11 mouse cellular contexts compared by ENCODE assay signal in genomic region chr19:38482406-38483181, GRCm38 (mm10). TPM values are rescaled to one million over a fixed set of nuclear protein-coding genes. Genes with fewer than 3 reads are reported as not detected.
DNase-seq lines count a peak whose midpoint lies in the region; ATAC-seq lines count a peak whose summit lies in the region.
"Had no signal": no experiment of that assay in that cellular context is flagged by ENCODE, and none has a peak within 500 bp of the region (broad histone marks: within the 10 kb centered on the region; RNA-seq: fewer than 3 reads in every experiment).

No protein-coding gene starts in this region.

- no peak overlapping the region; the same call in 1 of the 2 replicates for H3K27ac ChIP-seq in heart, embryonic 12.5 days (ENCODE audit: poor library complexity, severe bottlenecking)
- no peak overlapping the region for H3K27ac ChIP-seq in embryonic facial prominence, embryonic 10.5 days (replicated peaks)
- H3K27ac ChIP-seq in hindbrain, embryonic 14.5 days: no peak overlapping the region
- no peak overlapping the region for H3K27ac ChIP-seq in midbrain, embryonic 16.5 days (ENCODE audit: low read length)
- H3K27ac ChIP-seq: liver, embryonic 13.5 days had no signal

- H3K9ac ChIP-seq in heart, embryonic 12.5 days: peak overlapping the region; percentile 91
- H3K9ac ChIP-seq in hindbrain, embryonic 14.5 days: peak overlapping the region; percentile 29; the same call in 1 of the 2 replicates
- H3K9ac ChIP-seq in midbrain, embryonic 16.5 days (ENCODE audit: low read depth, low read length): 0 out of 2 replicates have a peak overlapping the region, but pooled peaks have one; percentile 21
- H3K9ac ChIP-seq: liver, embryonic 13.5 days had no signal

- 0 out of 2 replicates have a peak, but pooled peaks cover 4% of the 10 kb centered on the region for H3K27me3 ChIP-seq in heart, embryonic 12.5 days (replicated peaks)
- H3K27me3 ChIP-seq in embryonic facial prominence, embryonic 10.5 days (replicated peaks; ENCODE audit: low read depth, poor library complexity, severe bottlenecking): peaks cover 64% of the 10 kb centered on the region
- peaks cover 32% of the 10 kb centered on the region for H3K27me3 ChIP-seq in hindbrain, embryonic 14.5 days (ENCODE audit: control insufficient read depth, insufficient read depth, low read length)
- peaks cover 27% of the 10 kb centered on the region for H3K27me3 ChIP-seq in midbrain, embryonic 16.5 days (ENCODE audit: control insufficient read depth, insufficient read depth, low read depth, low read length)

- no peak for ATAC-seq in heart, embryonic 12.5 days (ENCODE audit: insufficient number of reproducible peaks, low FRiP score)
- ATAC-seq in hindbrain, embryonic 14.5 days (ENCODE audit: low FRiP score): no peak
- ATAC-seq in midbrain, embryonic 16.5 days: no peak
- ATAC-seq in granulocyte monocyte progenitor cell, adult 5-6 weeks (replicated peaks; ENCODE audit: poor library complexity, severe bottlenecking): no peak
- ATAC-seq in monocyte, adult 5-6 weeks (replicated peaks; ENCODE audit: insufficient number of reproducible peaks, low FRiP score, low TSS enrichment, poor library complexity, severe bottlenecking): no peak
- ATAC-seq: inflammation-experienced regulatory T-cells, adult 6 months had no signal

- peak overlapping the region; percentile 93 for H3K4me2 ChIP-seq in heart, embryonic 12.5 days
- H3K4me2 ChIP-seq in hindbrain, embryonic 14.5 days (replicated peaks): peak overlapping the region; percentile 99
- peak overlapping the region; percentile 98 for H3K4me2 ChIP-seq in midbrain, embryonic 16.5 days (ENCODE audit: low read length)
- H3K4me2 ChIP-seq: liver, embryonic 13.5 days had no signal

- WGBS in heart, embryonic 12.5 days: 30% methylated on average over 19 of the region's 19 CpGs
- 25% methylated on average over 19 of the region's 19 CpGs for WGBS in embryonic facial prominence, embryonic 10.5 days
- WGBS in hindbrain, embryonic 14.5 days: 18% methylated on average over 19 of the region's 19 CpGs
- 18% methylated on average over 19 of the region's 19 CpGs for WGBS in midbrain, embryonic 16.5 days

- H3K4me1 ChIP-seq in heart, embryonic 12.5 days (replicated peaks): peaks cover 60% of the 10 kb centered on the region
- peaks cover 68% of the 10 kb centered on the region for H3K4me1 ChIP-seq in embryonic facial prominence, embryonic 10.5 days
- H3K4me1 ChIP-seq in hindbrain, embryonic 14.5 days (replicated peaks; ENCODE audit: control insufficient read depth, insufficient read depth, low read length): peaks cover 42% of the 10 kb centered on the region
- H3K4me1 ChIP-seq in midbrain, embryonic 16.5 days (ENCODE audit: control insufficient read depth, insufficient read depth, low read length): peaks cover 16% of the 10 kb centered on the region
- H3K4me1 ChIP-seq: liver, embryonic 13.5 days had no signal

- peak overlapping the region; percentile 86 for H3K4me3 ChIP-seq in heart, embryonic 12.5 days
- H3K4me3 ChIP-seq in embryonic facial prominence, embryonic 10.5 days: peak overlapping the region; percentile 82
- peak overlapping the region; percentile 74 for H3K4me3 ChIP-seq in hindbrain, embryonic 14.5 days (replicated peaks; ENCODE audit: low read length)
- H3K4me3 ChIP-seq in midbrain, embryonic 16.5 days (ENCODE audit: low read depth, low read length): peak overlapping the region; percentile 63; the same call in 1 of the 2 replicates
- H3K4me3 ChIP-seq: liver, embryonic 13.5 days had no signal

- DNase-seq in heart, postnatal 4 days: no peak
- DNase-seq in embryonic facial prominence, embryonic 10.5 days (ENCODE audit: low spot score): no peak
- DNase-seq in hindbrain, embryonic 14.5 days (ENCODE audit: low spot score): no peak
- no peak for DNase-seq in right cerebral cortex, postnatal 4 days
- DNase-seq: adrenal gland, adult 2 months; liver, embryonic 13.5 days had no signal

- H3K36me3 ChIP-seq in heart, embryonic 12.5 days: no peaks in the 10 kb centered on the region
- no peaks in the 10 kb centered on the region for H3K36me3 ChIP-seq in embryonic facial prominence, embryonic 10.5 days (replicated peaks)
- H3K36me3 ChIP-seq in hindbrain, embryonic 14.5 days (replicated peaks; ENCODE audit: control insufficient read depth, insufficient read depth): no peaks in the 10 kb centered on the region
- H3K36me3 ChIP-seq in midbrain, embryonic 16.5 days (ENCODE audit: control insufficient read depth, insufficient read depth, low read length): no peaks in the 10 kb centered on the region
- H3K36me3 ChIP-seq: liver, embryonic 13.5 days had no signal

- H3K9me3 ChIP-seq in heart, embryonic 12.5 days (replicated peaks): no peaks in the 10 kb centered on the region
- no peaks in the 10 kb centered on the region for H3K9me3 ChIP-seq in embryonic facial prominence, embryonic 10.5 days
- H3K9me3 ChIP-seq in hindbrain, embryonic 14.5 days (ENCODE audit: control insufficient read depth, low read length): no peaks in the 10 kb centered on the region
- H3K9me3 ChIP-seq in midbrain, embryonic 16.5 days (replicated peaks; ENCODE audit: control insufficient read depth, low read length, poor library complexity, severe bottlenecking): no peaks in the 10 kb centered on the region
- H3K9me3 ChIP-seq: liver, embryonic 13.5 days had no signal

RNA-seq across cellular contexts. Expression of gene Plce1, which starts 1.7 kb away (rescaled TPM):
- polyA plus RNA-seq in heart, embryonic 12.5 days (2016; fragmentation: Nextera tagmentation; extraction: Ambion mirVana): 8.4 and 10.5 TPM in 2 replicates
- 10 to 100 TPM; 44.9 to 45.1 TPM for total RNA-seq in heart, postnatal 4 days (2021)
- 2.3 and 2.7 TPM in 2 replicates for polyA plus RNA-seq in embryonic facial prominence, embryonic 10.5 days (2016; fragmentation: Nextera tagmentation; extraction: Ambion mirVana)
- polyA plus RNA-seq in hindbrain, embryonic 14.5 days (2014; fragmentation: Nextera tagmentation; extraction: Ambion mirVana): 4.3 and 4.7 TPM in 2 replicates
- 3.1 and 4.4 TPM in 2 replicates for polyA plus RNA-seq in midbrain, embryonic 16.5 days (2015; fragmentation: Nextera tagmentation; extraction: Ambion mirVana)
- not detected in 2 replicates for total RNA-seq in granulocyte monocyte progenitor cell, adult 5-6 weeks (2014; fragmentation: Nextera tagmentation)
- not detected in 2 replicates for total RNA-seq in granulocyte monocyte progenitor cell, adult 5-6 weeks (2017)
- total RNA-seq in monocyte, adult 5-6 weeks (2017): 0.10 TPM in 1 of 3 replicates, not detected in the others

Comparison
In these comparisons a context has a peak if more than half of its experiments do, and no peak if none do; other contexts are left out.
1. H3K9ac ChIP-seq: peak in every context shown above with its lines; median percentile 91 in heart, embryonic 12.5 days; 29 in hindbrain, embryonic 14.5 days; 21 in midbrain, embryonic 16.5 days.